Mouse (Mus musculus) stomach, postnatal 0 days (tissue): ENCODE measurements around the gene N4bp2l2.
"Not testable (repeated sequence)": the region's sequence is repeated elsewhere in the genome, so short reads cannot be mapped to it uniquely, and the experiment has no call there.

Experiments
- CTCF ChIP-seq: IDR thresholded peaks from 2 replicates; pipeline ENCODE4 v1.5.1; 2016; ENCODE audit warnings: antibody characterized with exemption, low read depth, mild to moderate bottlenecking, moderate library complexity
- EP300 ChIP-seq: optimal IDR thresholded peaks from 2 replicates; pipeline ENCODE3; 2016; ENCODE audit warnings: antibody characterized with exemption

GRCm38 (mm10) chr5:150666133-150666739, at the start of gene N4bp2l2:
- not testable (repeated sequence) for TF ChIP-seq CTCF, EP300
